Mouse (Mus musculus) liver, embryonic 13.5 days (tissue): Measurements from ENCODE around the gene Nxn. TPM values are rescaled to one million over a fixed set of nuclear protein-coding genes. Genes with fewer than 3 reads are reported as not detected.

ENCODE experiments used
- ATAC-seq: fragments of 200-750 bp; cut with Nextera tagmentation; 2 replicates; pipeline ENCODE4 v1.8.0; 2017; ENCODE audit warnings: low read depth, mild to moderate bottlenecking, moderate number of reproducible peaks, moderate library complexity
- DNase-seq: peaks from one replicate; pipeline ENCODE4 v3.0.0; 2022
- H3K27ac ChIP-seq: fragments of 300-500 bp; sonication (generic); 2 replicates; pipeline ENCODE4 v1.5.1; 2015; ENCODE audit warnings: moderate library complexity, mild to moderate bottlenecking, inconsistent platforms
- H3K27me3 ChIP-seq: fragments of 300-500 bp; sonication (generic); 2 replicates; pipeline ENCODE4 v1.6.1; 2015; ENCODE audit warnings: mild to moderate bottlenecking, inconsistent platforms
- H3K36me3 ChIP-seq: fragments of 300-500 bp; sonication (generic); 2 replicates; pipeline ENCODE4 v1.6.1; 2015; ENCODE audit warnings: mild to moderate bottlenecking, inconsistent platforms
- H3K4me1 ChIP-seq: fragments of 300-500 bp; sonication (generic); replicated peaks from 2 replicates; pipeline ENCODE4 v1.6.1; 2015; ENCODE audit warnings: inconsistent platforms
- H3K4me2 ChIP-seq: fragments of 300-500 bp; sonication (generic); 2 replicates; pipeline ENCODE4 v1.6.1; 2015; ENCODE audit warnings: inconsistent platforms, mild to moderate bottlenecking, moderate library complexity
- H3K4me3 ChIP-seq: fragments of 300-500 bp; sonication (generic); replicated peaks from 2 replicates; pipeline ENCODE4 v1.5.1; 2015; ENCODE audit warnings: mild to moderate bottlenecking, inconsistent platforms
- H3K9ac ChIP-seq: fragments of 300-500 bp; sonication (generic); 2 replicates; pipeline ENCODE4 v1.6.1; 2015; ENCODE audit warnings: mild to moderate bottlenecking, inconsistent platforms
- H3K9me3 ChIP-seq: fragments of 300-500 bp; sonication (generic); replicated peaks from 2 replicates; pipeline ENCODE4 v1.6.1; 2016; ENCODE audit warnings: inconsistent platforms
- WGBS: fragments of 180-500 bp; shearing (Covaris S2); methylation state at CpG from one replicate; pipeline ENCODE4 v1.1.7; 2015; ENCODE audit not compliant: insufficient replicate concordance; 5-methylcytosine and 5-hydroxymethylcytosine counted together
- polyA plus RNA-seq: library from polyadenylated mRNA; unstranded; fragments of >200 nt; fragmentation: Nextera tagmentation; extraction: Ambion mirVana; gene quantifications from 2 replicates; pipeline ENCODE4 v1.2.1, GENCODE M21; 2015

The Nxn gene
- polyA plus RNA-seq, 1 experiment from 2014 or later = 3.2 TPM

- Histone ChIP-seq H3K9ac (no peak overlapping the region), H3K4me1 (no peaks in the 10 kb centered on the region), H3K4me2 (no peak overlapping the region), H3K36me3 (peaks cover 22% of the 10 kb centered on the region), H3K27me3 (no peaks in the 10 kb centered on the region), H3K9me3 (no peaks in the 10 kb centered on the region), H3K27ac (no peak overlapping the region), H3K4me3 (no peak overlapping the region)
- no peak for DNase-seq
- ATAC-seq = no peak
- WGBS = 66% methylated on average over 4 of the region's 4 CpGs
These were observed 22.0 kb upstream of the Nxn start for GRCm38 (mm10) chr11:76420896-76421295.

DNA sequence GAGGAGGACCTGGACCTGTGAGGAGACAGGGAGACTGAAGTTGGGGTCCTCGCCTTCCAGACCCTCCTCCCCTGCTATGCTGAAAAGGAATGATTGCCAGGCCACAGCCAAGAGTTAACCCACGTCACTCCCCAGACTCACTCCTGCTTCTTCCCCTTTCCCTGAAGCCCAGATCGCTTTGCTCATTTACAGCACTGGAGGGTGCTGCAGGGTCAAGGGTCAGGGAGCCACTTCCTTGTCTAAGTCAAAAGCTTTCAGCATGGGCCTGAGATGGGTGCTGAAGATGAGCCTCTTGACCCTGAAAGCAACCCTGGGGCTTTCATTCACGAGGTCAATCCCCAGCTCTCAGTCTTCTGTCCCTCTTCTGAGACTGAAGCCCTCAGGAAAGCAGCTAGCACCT lies 20.2 kb upstream of the Nxn start:
- Histone ChIP-seq H3K27ac (no peak overlapping the region), H3K27me3 (no peaks in the 10 kb centered on the region), H3K36me3 (peaks cover 38% of the 10 kb centered on the region), H3K4me1 (no peaks in the 10 kb centered on the region), H3K4me2 (no peak overlapping the region), H3K9ac (no peak overlapping the region), H3K9me3 (no peaks in the 10 kb centered on the region), H3K4me3 (no peak overlapping the region)
- DNase-seq = no peak
- ATAC-seq = no peak
- WGBS = 47% methylated on average over 4 of the region's 4 CpGs

DNA sequence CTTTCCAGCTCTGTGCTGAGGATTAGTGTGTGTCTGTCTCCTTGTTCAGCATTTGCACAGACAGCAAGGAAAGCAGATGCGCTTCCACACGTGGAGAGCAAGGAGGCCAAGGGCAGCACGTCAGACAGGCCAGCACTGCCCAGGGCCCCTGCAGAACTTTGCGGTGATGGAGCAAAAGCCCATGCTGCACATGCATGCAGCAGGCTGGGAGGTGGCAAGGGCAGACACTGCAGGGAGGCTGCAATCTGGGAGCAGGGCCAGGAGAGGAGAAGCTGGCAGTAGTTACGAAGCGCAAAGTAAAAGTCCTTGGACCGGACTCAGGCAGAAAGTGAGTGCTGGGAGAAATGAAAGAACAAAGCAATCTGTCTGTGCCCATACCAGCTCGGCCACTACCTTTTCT lies 19.5 kb upstream of the Nxn start:
- H3K9me3 ChIP-seq = no peaks in the 10 kb centered on the region
- no peak overlapping the region for H3K4me3 ChIP-seq
- no peak for DNase-seq
- no peak for ATAC-seq
- H3K9ac ChIP-seq = no peak overlapping the region
- H3K27ac ChIP-seq = no peak overlapping the region
- H3K4me2 ChIP-seq = no peak overlapping the region
- no peaks in the 10 kb centered on the region for H3K27me3 ChIP-seq
- whole genome bisulfite sequencing = 77% methylated on average over 8 of the region's 8 CpGs
- H3K4me1 ChIP-seq = 0 out of 2 replicates have a peak, but pooled peaks cover 2% of the 10 kb centered on the region
- H3K36me3 ChIP-seq = peaks cover 46% of the 10 kb centered on the region

- no peak for ATAC-seq
- no peak overlapping the region for H3K4me2 ChIP-seq
- H3K27ac ChIP-seq = no peak overlapping the region
- WGBS = 58% methylated on average over 2 of the region's 2 CpGs
- peaks cover 10% of the 10 kb centered on the region for H3K4me1 ChIP-seq
- H3K27me3 ChIP-seq = no peaks in the 10 kb centered on the region
- no peak overlapping the region for H3K4me3 ChIP-seq
- H3K9me3 ChIP-seq = no peaks in the 10 kb centered on the region
- H3K36me3 ChIP-seq = peaks cover 65% of the 10 kb centered on the region
- DNase-seq = no peak
- H3K9ac ChIP-seq = no peak overlapping the region
These were observed 17.0 kb upstream of the Nxn start for GRCm38 (mm10) chr11:76415985-76416384.

- Histone ChIP-seq H3K9ac (no peak overlapping the region), H3K4me1 (peaks cover 10% of the 10 kb centered on the region), H3K4me3 (no peak overlapping the region), H3K4me2 (no peak overlapping the region), H3K9me3 (no peaks in the 10 kb centered on the region), H3K27ac (no peak overlapping the region), H3K27me3 (no peaks in the 10 kb centered on the region), H3K36me3 (peaks cover 65% of the 10 kb centered on the region)
- DNase-seq (no peak), ATAC-seq (no peak)
- 74% methylated on average over 4 of the region's 4 CpGs for WGBS
These were observed 16.1 kb upstream of the Nxn start for GRCm38 (mm10) chr11:76415001-76415400.

DNA sequence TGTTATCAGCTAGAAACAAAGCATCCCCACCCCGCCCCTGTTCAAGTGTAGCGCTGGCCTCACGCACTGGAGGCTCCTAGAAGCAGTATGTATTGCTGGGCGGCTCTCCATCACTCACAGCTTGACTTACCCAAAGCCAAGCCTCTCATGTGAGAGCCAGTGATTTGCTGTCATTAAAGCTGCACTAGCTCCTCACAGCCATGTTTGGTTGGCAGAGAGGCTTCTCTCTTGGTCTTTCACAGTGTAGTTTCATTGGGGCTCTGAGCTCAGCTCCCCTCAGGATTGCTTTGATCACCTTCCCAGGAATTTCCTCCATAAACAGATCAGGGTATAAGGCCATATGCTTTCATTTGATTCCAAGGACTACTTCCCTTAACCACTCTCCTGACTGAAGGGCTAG lies 14.3 kb upstream of the Nxn start:
- no peak for DNase-seq
- Histone ChIP-seq H3K27me3 (no peaks in the 10 kb centered on the region), H3K4me3 (no peak overlapping the region), H3K9ac (no peak overlapping the region), H3K4me2 (no peak overlapping the region), H3K36me3 (peaks cover 62% of the 10 kb centered on the region), H3K9me3 (no peaks in the 10 kb centered on the region), H3K27ac (no peak overlapping the region), H3K4me1 (peaks cover 14% of the 10 kb centered on the region)
- 38% methylated on average over 4 of the region's 4 CpGs for WGBS
- no peak for ATAC-seq

DNA sequence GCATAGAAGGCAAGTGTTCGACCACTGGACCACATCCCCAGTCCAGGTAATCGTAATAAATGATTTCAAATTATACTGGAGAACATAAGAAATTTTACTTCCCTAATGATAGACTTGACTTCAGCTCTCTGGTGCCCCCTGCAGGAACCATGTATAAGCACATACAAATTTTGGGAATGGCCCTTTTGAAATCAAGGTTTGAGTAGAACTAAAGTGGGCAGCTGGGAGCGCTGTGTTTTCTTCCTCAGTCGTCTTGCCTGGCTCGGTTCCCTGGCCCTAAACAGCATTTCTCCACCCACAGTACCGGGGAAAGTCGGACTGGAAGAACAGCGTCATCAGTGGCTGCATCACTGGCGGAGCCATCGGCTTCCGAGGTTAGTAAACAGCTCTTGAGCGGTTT lies 11.9 kb upstream of the Nxn start:
- DNase-seq = peak; percentile 29
- Histone ChIP-seq H3K9ac (no peak overlapping the region), H3K9me3 (no peaks in the 10 kb centered on the region), H3K27me3 (no peaks in the 10 kb centered on the region), H3K4me1 (peaks cover 23% of the 10 kb centered on the region), H3K36me3 (peaks cover 42% of the 10 kb centered on the region), H3K4me3 (no peak overlapping the region), H3K4me2 (no peak overlapping the region), H3K27ac (no peak overlapping the region)
- 61% methylated on average over 12 of the region's 12 CpGs for WGBS
- ATAC-seq = no peak

GRCm38 (mm10) chr11:76406702-76407583 lies 8.0 kb upstream of the Nxn start, which contains the start of gene Timm22:
Timm22 (plus strand) TSS chr11:76406952.
- Histone ChIP-seq H3K4me1 (peaks cover 14% of the 10 kb centered on the region), H3K4me3 (peak within 1 kb of the TSS; percentile 72), H3K36me3 (peaks cover 4% of the 10 kb centered on the region), H3K9me3 (no peaks in the 10 kb centered on the region), H3K27me3 (peaks cover 15% of the 10 kb centered on the region; the same call in 1 of the 2 replicates), H3K27ac (peak within 1 kb of the TSS; percentile 49), H3K4me2 (peak within 1 kb of the TSS; percentile 82), H3K9ac (peak within 1 kb of the TSS; percentile 80)
- DNase-seq (peak; percentile 93), ATAC-seq (peak; percentile 95)
- under 1% methylated on average over 46 of the region's 46 CpGs for WGBS

- ATAC-seq (no peak), DNase-seq (no peak)
- Histone ChIP-seq H3K9ac (no peak overlapping the region), H3K27ac (no peak overlapping the region), H3K4me2 (no peak overlapping the region), H3K27me3 (peaks cover 21% of the 10 kb centered on the region; the same call in 1 of the 2 replicates), H3K4me3 (no peak overlapping the region), H3K36me3 (no peaks in the 10 kb centered on the region), H3K9me3 (no peaks in the 10 kb centered on the region), H3K4me1 (peaks cover 14% of the 10 kb centered on the region)
- 57% methylated on average over 5 of the region's 5 CpGs for WGBS
These were observed 6.8 kb upstream of the Nxn start for GRCm38 (mm10) chr11:76405626-76406264.

GRCm38 (mm10) chr11:76405113-76405512 lies 6.2 kb upstream of the Nxn start:
- ATAC-seq = no peak
- WGBS = 45% methylated on average over 4 of the region's 4 CpGs
- no peak for DNase-seq

DNA sequence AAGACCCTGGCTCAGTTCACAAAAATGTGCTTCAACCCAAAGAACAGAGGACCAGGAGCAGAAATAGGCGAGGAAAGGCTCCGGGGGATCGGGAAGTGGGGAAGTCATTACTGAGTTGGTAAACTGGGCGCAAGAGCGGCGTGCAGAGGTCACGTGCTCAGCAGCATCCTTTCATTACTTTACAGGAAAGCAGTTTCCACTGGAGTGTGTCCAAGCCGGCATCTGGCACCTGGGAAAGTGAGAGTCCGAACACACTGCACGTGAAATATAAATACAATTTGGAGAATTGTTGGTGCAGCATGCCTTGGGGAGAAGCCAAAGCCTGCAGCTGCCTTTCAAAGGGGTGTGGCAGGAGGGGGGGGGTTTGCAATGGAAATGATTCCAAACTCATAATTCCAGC lies 2.5 kb upstream of the Nxn start:
- Histone ChIP-seq H3K36me3 (no peaks in the 10 kb centered on the region), H3K9ac (no peak overlapping the region), H3K4me1 (peaks cover 27% of the 10 kb centered on the region), H3K4me2 (no peak overlapping the region), H3K27me3 (peaks cover 39% of the 10 kb centered on the region), H3K4me3 (no peak overlapping the region), H3K27ac (no peak overlapping the region), H3K9me3 (no peaks in the 10 kb centered on the region)
- WGBS = 74% methylated on average over 10 of the region's 10 CpGs
- ATAC-seq (no peak), DNase-seq (no peak)

More at GRCm38 (mm10) chr11:76405113-76405512, 6.2 kb upstream of the Nxn start:
- no peaks in the 10 kb centered on the region for H3K36me3 ChIP-seq
- no peak overlapping the region for H3K27ac ChIP-seq
- H3K9ac ChIP-seq = no peak overlapping the region
- H3K4me2 ChIP-seq = no peak overlapping the region
- H3K4me3 ChIP-seq = no peak overlapping the region
- H3K9me3 ChIP-seq = no peaks in the 10 kb centered on the region
- H3K4me1 ChIP-seq = peaks cover 16% of the 10 kb centered on the region
- peaks cover 23% of the 10 kb centered on the region; the same call in 1 of the 2 replicates for H3K27me3 ChIP-seq
